Mouse (Mus musculus) macrophage (primary cell): ENCODE data around the gene Ddr1. TPM values are rescaled to one million over a fixed set of nuclear protein-coding genes. Genes with fewer than 3 reads are reported as not detected.

Experiments
- H3K27ac ChIP-seq: fragments of 350-480 bp; formaldehyde crosslinking; 2 replicates; pipeline ENCODE4 v1.9.0; 2021
- H3K36me3 ChIP-seq: fragments of 350-480 bp; formaldehyde crosslinking; 2 replicates; pipeline ENCODE4 v1.9.0; 2021; ENCODE audit errors: inconsistent target
- H3K4me3 ChIP-seq: fragments of 350-480 bp; formaldehyde crosslinking; 2 replicates; pipeline ENCODE4 v1.9.0; 2021; ENCODE audit errors: inconsistent target
- H3K79me2 ChIP-seq: fragments of 350-480 bp; formaldehyde crosslinking; 2 replicates; pipeline ENCODE4 v1.9.0; 2021; ENCODE audit errors: inconsistent target
- WGBS: methylation state at CpG from one replicate; pipeline ENCODE4 v1.1.7; 2026; ENCODE audit warnings: inconsistent platforms; ENCODE audit not compliant: missing documents; 5-methylcytosine and 5-hydroxymethylcytosine counted together
- polyA plus RNA-seq: library from polyadenylated mRNA; stranded (reverse); fragments of 250-400 nt; gene quantifications from 3 replicates; pipeline ENCODE4 v1.2.4, GENCODE M21; 2018; ENCODE audit warnings: inconsistent platforms

The Ddr1 gene
- polyA plus RNA-seq, 1 experiment from 2014 or later, result 0.27 TPM

DNA sequence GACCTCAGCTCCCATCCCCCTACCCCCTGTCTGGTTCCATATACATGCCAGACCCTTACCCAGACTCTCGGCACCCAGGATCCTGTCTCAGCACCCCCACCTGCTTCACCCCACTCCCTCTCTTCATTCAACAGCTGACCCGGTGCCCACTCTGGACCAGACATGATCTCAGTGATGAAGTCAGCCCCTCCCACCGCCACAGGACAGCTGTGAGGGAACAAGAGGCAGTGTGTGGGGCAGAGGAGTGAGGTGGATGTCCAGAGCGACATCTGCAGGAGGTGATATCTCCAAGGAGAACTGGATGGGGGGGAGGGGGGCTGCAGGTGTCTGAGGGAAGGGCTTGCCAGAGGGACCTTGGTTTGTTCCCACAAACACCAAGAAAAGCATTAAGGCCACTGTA is 12.6 kb downstream of the Ddr1 start:
- Histone ChIP-seq H3K79me2 (no peaks in the 10 kb centered on the region), H3K36me3 (no peaks in the 10 kb centered on the region), H3K27ac (no peak overlapping the region), H3K4me3 (no peak overlapping the region)
- 87% methylated on average over 4 of the region's 4 CpGs for WGBS

DNA sequence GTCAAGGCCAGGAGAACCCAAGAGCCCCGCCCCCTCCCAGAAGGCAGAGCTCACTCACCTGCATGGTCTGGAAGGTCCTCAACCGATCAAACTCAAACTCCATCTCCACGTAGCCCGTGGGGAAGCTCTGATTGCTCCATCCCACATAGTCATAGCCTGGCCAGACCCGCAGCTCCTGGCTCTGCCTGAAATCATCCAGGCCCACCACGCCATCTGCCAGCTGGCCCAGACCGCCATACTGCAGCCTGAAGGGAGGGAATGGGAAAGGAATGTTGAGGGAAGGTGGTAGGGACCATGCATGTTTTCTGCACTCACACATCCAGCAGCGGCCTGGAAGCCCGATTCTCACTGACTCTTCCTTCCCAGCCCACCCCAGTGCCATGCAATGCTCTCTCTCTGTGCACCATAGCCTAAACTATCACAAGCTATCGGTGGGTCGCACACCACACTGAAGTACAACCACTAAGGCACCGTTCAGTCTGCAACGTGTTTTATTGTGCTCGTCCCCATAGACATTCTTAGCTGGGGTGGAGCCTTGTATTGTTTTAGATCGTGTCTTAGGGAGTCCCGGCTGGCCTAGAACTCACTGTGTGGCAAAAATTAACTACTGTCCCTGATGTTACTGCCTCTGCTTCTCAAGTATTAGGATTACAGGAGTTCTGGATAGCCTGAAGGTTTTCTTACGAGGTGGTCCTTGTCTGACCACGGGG is 14.3 kb downstream of the Ddr1 start:
- Histone ChIP-seq H3K79me2 (no peaks in the 10 kb centered on the region), H3K4me3 (no peak overlapping the region), H3K36me3 (no peaks in the 10 kb centered on the region), H3K27ac (no peak overlapping the region)
- 94% methylated on average over 18 of the region's 18 CpGs for WGBS

- H3K27ac ChIP-seq, result no peak overlapping the region
- 75% methylated on average over 24 of the region's 25 CpGs for WGBS
These were observed 15.9 kb downstream of the Ddr1 start for GRCm38 (mm10) chr17:35688347-35689175.

GRCm38 (mm10) chr17:35685061-35685460 is 19.4 kb downstream of the Ddr1 start:
- Histone ChIP-seq H3K36me3 (no peaks in the 10 kb centered on the region), H3K27ac (no peak overlapping the region), H3K4me3 (no peak overlapping the region), H3K79me2 (no peaks in the 10 kb centered on the region)
- 78% methylated on average over 8 of the region's 9 CpGs for WGBS

More at GRCm38 (mm10) chr17:35688347-35689175, 15.9 kb downstream of the Ddr1 start:
- Histone ChIP-seq H3K36me3 (no peaks in the 10 kb centered on the region), H3K4me3 (no peak overlapping the region), H3K79me2 (no peaks in the 10 kb centered on the region)

DNA sequence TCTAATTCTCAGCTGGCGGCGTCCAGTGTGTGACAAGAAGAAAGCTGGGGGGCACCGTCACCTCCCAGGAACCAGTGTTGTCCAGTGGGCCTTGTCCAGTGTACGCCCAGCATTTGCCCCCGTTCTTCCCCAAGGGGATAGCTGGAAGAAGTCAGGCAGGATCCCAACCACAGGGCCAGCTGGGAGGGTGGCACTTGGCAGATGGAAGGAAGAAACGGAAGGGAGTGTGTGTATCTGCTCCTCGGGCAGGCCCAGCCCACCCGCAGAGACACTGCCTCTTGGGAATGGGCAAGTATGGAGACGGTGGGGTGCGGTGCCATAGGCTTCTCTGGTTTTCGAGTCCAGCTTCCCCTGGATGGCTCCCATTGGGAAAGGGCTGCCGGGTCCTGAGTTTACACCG is 22.4 kb downstream of the Ddr1 start:
- 85% methylated on average over 13 of the region's 13 CpGs for WGBS
- no peaks in the 10 kb centered on the region for H3K79me2 ChIP-seq
- H3K27ac ChIP-seq, result no peak overlapping the region
- H3K4me3 ChIP-seq, result no peak overlapping the region
- no peaks in the 10 kb centered on the region for H3K36me3 ChIP-seq

GRCm38 (mm10) chr17:35680591-35680990 is 23.8 kb downstream of the Ddr1 start:
- Histone ChIP-seq H3K4me3 (no peak overlapping the region), H3K36me3 (no peaks in the 10 kb centered on the region), H3K79me2 (no peaks in the 10 kb centered on the region), H3K27ac (no peak overlapping the region)
- WGBS, result 87% methylated on average over 6 of the region's 6 CpGs

DNA sequence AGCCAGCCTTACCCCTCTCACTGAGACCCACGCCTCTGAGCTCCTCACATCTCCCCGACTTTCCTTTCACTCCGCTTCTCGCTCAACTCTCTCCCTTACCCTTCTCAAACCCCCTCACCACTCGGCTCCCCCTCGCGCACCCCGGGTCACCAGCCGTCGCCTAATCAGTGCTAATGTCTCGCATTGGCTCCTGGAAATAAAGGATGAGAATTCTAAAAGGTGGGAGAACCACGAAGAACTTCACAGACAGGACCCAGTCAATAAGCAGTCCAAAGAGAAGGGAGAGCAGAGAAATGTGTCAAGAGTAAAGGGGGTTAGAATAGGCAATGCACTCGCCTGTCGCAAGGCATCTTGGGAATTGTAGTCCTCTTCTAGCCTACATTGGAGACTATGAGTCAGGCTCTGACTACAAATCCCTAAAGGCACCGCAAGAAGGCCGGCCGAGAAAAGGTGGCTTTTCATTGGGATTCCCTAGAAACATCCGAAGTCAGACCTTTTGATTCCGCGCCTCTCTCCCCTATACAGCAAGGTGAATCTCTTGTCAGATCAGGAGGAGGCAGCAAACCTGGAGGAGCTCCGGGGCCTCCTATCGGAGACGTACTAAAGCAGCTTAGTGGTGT is 30.9 kb downstream of the Ddr1 start, which contains the start of gene Gtf2h4:
Gtf2h4 (minus strand) TSS at position 324 of the 620 bp plus-strand sequence.
- 3% methylated on average over 23 of the region's 23 CpGs for WGBS
- peak within 1 kb of the TSS; percentile 92 for H3K4me3 ChIP-seq

GRCm38 (mm10) chr17:35672527-35672926 is 31.9 kb downstream of the Ddr1 start:
- Histone ChIP-seq H3K36me3 (no peaks in the 10 kb centered on the region; the same call in 1 of the 2 replicates), H3K4me3 (no peak overlapping the region; the same call in 1 of the 2 replicates), H3K27ac (no peak overlapping the region), H3K79me2 (no peaks in the 10 kb centered on the region)
- 89% methylated on average over 6 of the region's 6 CpGs for WGBS

More for the DNA sequence above, 30.9 kb downstream of the Ddr1 start, which contains the start of gene Gtf2h4:
- no peaks in the 10 kb centered on the region; the same call in 1 of the 2 replicates for H3K36me3 ChIP-seq
- H3K27ac ChIP-seq, result peak within 1 kb of the TSS; percentile 27; the same call in 1 of the 2 replicates
- H3K79me2 ChIP-seq, result no peaks in the 10 kb centered on the region

GRCm38 (mm10) chr17:35671846-35672245 is 32.6 kb downstream of the Ddr1 start:
- Histone ChIP-seq H3K27ac (no peak overlapping the region), H3K36me3 (no peaks in the 10 kb centered on the region; the same call in 1 of the 2 replicates), H3K4me3 (no peak overlapping the region), H3K79me2 (no peaks in the 10 kb centered on the region)
- WGBS, result 97% methylated on average over 6 of the region's 6 CpGs

DNA sequence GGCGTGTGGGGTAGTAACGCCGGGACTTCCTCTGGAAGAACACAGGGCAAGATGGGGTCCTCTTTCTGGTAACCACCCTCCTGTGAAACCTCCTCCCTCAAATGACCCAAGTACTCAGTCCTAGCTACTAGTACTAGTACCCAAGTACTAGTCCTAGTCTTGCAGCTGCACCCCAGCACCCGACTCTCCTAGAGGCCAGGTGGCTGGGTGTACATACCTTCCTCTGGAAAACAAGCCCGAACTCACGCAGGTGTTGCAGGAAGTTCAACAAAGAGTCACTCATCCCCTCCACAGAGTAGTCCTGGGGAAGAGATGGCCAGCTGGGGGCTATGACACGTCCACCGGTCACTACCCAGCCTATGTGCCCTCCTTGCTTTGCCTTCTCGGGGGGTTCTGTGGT is 34.7 kb downstream of the Ddr1 start:
- no peaks in the 10 kb centered on the region for H3K79me2 ChIP-seq
- WGBS, result 97% methylated on average over 9 of the region's 9 CpGs
- H3K4me3 ChIP-seq, result no peak overlapping the region
- no peaks in the 10 kb centered on the region; the same call in 1 of the 2 replicates for H3K36me3 ChIP-seq
- H3K27ac ChIP-seq, result no peak overlapping the region

DNA sequence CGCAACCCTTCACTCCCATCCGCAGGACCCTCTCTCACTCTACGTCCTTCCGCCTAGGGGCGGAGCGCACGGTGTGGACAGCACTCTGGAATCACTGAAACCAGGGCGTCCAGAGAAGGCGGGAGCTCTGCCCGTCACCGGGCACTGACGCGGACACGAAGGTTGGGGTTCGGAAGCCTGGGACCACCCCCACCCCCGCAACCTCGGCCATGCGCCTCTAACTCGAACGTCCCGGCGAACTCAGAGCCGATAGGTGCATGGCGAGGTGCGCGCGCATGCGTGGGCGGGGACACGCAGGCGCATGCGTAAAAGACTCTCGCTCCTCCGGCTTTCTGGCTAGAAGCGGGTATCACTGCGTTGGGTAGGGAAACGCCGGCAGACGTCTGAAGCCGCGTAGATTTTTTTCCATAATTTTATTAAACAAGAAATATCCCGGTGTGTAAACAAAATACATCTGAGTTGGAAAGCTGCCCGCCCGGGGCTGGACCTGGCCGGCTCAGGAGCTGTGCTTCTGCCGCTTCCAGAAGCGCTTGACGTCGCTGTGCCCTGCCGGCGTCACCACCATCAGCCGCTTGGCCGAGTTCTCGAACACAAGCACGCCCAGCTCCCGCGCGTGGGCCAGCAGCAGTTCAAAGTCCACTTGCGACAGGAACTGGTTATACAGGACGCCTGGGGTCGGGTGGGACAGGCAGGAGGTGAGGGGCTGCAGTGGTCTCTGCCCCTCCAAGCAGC is 36.9 kb downstream of the Ddr1 start, which contains the start of gene Vars2:
Vars2 (minus strand) TSS at position 259 of the 732 bp plus-strand sequence.
- under 1% methylated on average over 61 of the region's 61 CpGs for WGBS
- H3K79me2 ChIP-seq, result no peaks in the 10 kb centered on the region
- H3K27ac ChIP-seq, result peak within 1 kb of the TSS; percentile 10; the same call in 1 of the 2 replicates
- H3K36me3 ChIP-seq, result no peaks in the 10 kb centered on the region; the same call in 1 of the 2 replicates
- H3K4me3 ChIP-seq, result peak within 1 kb of the TSS; percentile 71

DNA sequence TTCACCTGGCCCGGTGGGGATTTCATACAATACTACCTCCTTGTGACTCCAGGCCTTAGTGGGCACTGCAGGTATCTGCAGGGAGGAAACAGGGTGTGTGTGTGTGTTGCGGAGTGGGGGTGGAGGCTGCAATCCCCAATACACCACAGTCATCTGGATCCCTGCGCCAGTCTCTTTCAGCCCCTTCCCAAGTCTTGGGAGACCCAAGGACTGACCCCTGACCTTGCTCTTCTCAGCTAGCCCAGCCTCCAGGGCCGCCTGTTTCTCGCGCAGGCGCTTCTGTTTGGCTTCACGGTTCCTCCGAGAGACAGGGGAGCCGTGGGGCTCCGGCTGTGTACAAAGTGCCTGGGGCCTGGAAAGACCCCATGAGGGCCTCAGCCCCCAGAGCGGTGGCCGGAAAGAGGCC is 37.6 kb downstream of the Ddr1 start:
- H3K36me3 ChIP-seq, result no peaks in the 10 kb centered on the region; the same call in 1 of the 2 replicates
- peak overlapping the region; percentile 71 for H3K4me3 ChIP-seq
- no peaks in the 10 kb centered on the region for H3K79me2 ChIP-seq
- WGBS, result 10% methylated on average over 13 of the region's 13 CpGs
- H3K27ac ChIP-seq, result peak overlapping the region; percentile 10; the same call in 1 of the 2 replicates

- 83% methylated on average over 14 of the region's 17 CpGs for WGBS
- H3K27ac ChIP-seq, result no peak overlapping the region
- H3K79me2 ChIP-seq, result no peaks in the 10 kb centered on the region
- H3K36me3 ChIP-seq, result no peaks in the 10 kb centered on the region; the same call in 1 of the 2 replicates
- no peak overlapping the region for H3K4me3 ChIP-seq
These were observed 38.4 kb downstream of the Ddr1 start for GRCm38 (mm10) chr17:35665957-35666515.
